Mouse (Mus musculus) megakaryocyte, embryonic 14.5 days (primary cell): ENCODE results near the gene Palm3.

Experiments
- FLI1 ChIP-seq: IDR thresholded peaks from 2 replicates; pipeline ENCODE4 v1.6.1; 2012; ENCODE audit warnings: low read length, inconsistent platforms, mixed read lengths
- GATA1 ChIP-seq: IDR thresholded peaks from 3 replicates; pipeline ENCODE4 v1.6.1; 2012; ENCODE audit warnings: mixed read lengths, low read length, inconsistent platforms, borderline replicate concordance

DNA sequence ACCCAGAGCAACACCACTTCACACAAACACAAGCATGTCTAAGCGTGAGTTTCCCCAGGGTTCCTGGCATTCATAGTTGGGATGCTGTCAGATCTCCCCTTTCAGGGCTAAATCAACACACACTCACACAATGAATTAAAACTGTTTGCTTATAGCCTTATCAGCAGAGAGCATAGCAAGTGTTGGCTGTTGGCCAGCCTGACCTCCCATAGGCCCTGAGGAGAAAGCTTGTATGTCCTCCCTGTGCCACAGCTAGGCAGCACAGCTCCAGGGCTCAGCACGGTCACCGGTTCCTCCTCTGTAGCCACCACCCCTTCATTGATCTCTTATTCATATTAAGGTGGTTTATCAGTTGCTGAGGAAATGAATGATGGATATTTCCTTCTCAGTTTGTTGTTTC is 31.5 kb downstream of the Palm3 start:
- TF ChIP-seq FLI1 (no peak), GATA1 (no peak)
